Mouse (Mus musculus) C2C12 (cell line): Measurements from ENCODE around the gene Rftn1. TPM values are rescaled to one million over a fixed set of nuclear protein-coding genes. Genes with fewer than 3 reads are reported as not detected.

Experiments used
- H3K27me3 ChIP-seq: one replicate; pipeline ENCODE4 v1.6.1; 2011; ENCODE audit not compliant: control insufficient read depth, insufficient read depth, insufficient read length
- H3K36me3 ChIP-seq: one replicate; pipeline ENCODE4 v1.6.1; 2011; ENCODE audit not compliant: control insufficient read depth, insufficient read depth
- H3K4me3 ChIP-seq: one replicate; pipeline ENCODE4 v1.5.1; 2011; ENCODE audit warnings: mild to moderate bottlenecking, control low read depth; ENCODE audit not compliant: poor library complexity, insufficient read depth, severe bottlenecking
- H3K79me2 ChIP-seq: one replicate; pipeline ENCODE4 v1.6.1; 2011; ENCODE audit not compliant: control insufficient read depth, insufficient read depth
- H3K79me3 ChIP-seq: one replicate; pipeline ENCODE4 v1.6.1; 2011; ENCODE audit warnings: low read depth, control low read depth
- H3ac ChIP-seq: one replicate; pipeline ENCODE3; 2011; ENCODE audit warnings: low read depth; ENCODE audit not compliant: control insufficient read depth, insufficient read length
- CEBPB ChIP-seq: IDR thresholded peaks from one replicate; pipeline ENCODE4 v1.6.1; 2011; ENCODE audit warnings: low read depth, mild to moderate bottlenecking, control low read depth, moderate library complexity
- CTCF ChIP-seq: IDR thresholded peaks from one replicate; pipeline ENCODE4 v1.5.1; 2011; ENCODE audit not compliant: control insufficient read depth, insufficient read depth, insufficient read length
- FOSL1 ChIP-seq: IDR thresholded peaks from one replicate; pipeline ENCODE4 v1.8.0; 2011; ENCODE audit warnings: mild to moderate bottlenecking, low read length; ENCODE audit not compliant: poor library complexity, insufficient read depth, severe bottlenecking
- MAX ChIP-seq: IDR thresholded peaks from one replicate; pipeline ENCODE4 v1.6.1; 2011; ENCODE audit warnings: mild to moderate bottlenecking, control low read depth
- MYOD1 ChIP-seq: IDR thresholded peaks from one replicate; pipeline ENCODE4 v1.6.1; 2011; ENCODE audit warnings: low read depth; ENCODE audit not compliant: control insufficient read depth, insufficient read length
- MYOG ChIP-seq: IDR thresholded peaks from one replicate; pipeline ENCODE4 v1.6.1; 2011; ENCODE audit not compliant: control insufficient read depth, insufficient read length; ENCODE audit errors: extremely low read depth
- USF1 ChIP-seq: IDR thresholded peaks from one replicate; pipeline ENCODE4 v1.6.1; 2011; ENCODE audit warnings: low read depth, mild to moderate bottlenecking, control low read depth, moderate library complexity
- polyA plus RNA-seq: library from polyadenylated mRNA; unstranded; fragments of >200 nt; fragmentation: generic; extraction: Trizol; gene quantifications from one replicate; pipeline ENCODE4 v1.2.1, GENCODE M21; 2012; ENCODE audit warnings: missing spikeins

The Rftn1 gene
- polyA plus RNA-seq, 1 experiment: 0.35 TPM

DNA sequence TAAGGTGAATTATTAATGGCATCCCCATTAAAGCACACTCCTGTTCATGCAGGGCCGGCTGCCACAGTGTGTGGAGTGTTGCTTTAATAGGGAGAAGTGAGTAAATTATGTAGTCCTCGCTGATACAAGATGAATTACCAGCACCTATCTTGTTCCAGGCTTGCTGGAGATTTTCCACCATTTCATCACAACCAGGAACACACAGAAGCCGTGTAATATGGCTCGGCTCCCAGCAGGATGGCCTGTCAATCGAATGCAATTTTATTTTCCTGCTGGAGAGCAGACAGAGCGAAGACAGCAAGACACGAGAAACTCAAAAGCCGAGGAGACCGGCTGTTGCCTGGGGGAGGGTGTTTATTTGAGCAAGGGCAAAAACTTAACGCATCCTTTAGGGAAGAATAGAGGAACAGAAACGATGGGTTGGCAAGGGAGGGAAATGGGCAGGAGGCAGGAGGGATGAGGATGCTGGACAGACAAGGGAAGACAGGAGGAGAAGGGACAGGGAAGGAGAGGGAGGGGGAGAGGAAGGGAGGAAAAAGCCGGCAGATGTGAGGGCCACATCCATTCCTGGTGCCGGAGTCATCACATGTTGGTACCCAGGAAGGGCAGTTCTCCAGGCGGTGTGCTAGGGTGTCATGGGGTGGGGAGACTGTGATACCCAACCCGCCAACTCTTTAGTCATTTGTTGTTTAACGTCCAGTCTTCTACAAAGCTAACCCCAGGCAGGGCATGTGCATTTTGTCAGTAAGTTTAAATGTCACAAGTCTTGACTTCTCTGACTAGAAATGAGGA lies 39.9 kb downstream of the Rftn1 start:
- no peaks in the 10 kb centered on the region for H3K79me2 ChIP-seq
- H3K36me3 ChIP-seq: no peaks in the 10 kb centered on the region
- no peak overlapping the region for H3ac ChIP-seq
- no peak for TF ChIP-seq FOSL1
- no peak for TF ChIP-seq MYOG
- no peak for TF ChIP-seq MYOD1
- no peak for TF ChIP-seq CTCF
- TF ChIP-seq MAX: no peak
- no peak for TF ChIP-seq USF1
- H3K4me3 ChIP-seq: no peak overlapping the region
- no peaks in the 10 kb centered on the region for H3K27me3 ChIP-seq
- H3K79me3 ChIP-seq: no peaks in the 10 kb centered on the region

DNA sequence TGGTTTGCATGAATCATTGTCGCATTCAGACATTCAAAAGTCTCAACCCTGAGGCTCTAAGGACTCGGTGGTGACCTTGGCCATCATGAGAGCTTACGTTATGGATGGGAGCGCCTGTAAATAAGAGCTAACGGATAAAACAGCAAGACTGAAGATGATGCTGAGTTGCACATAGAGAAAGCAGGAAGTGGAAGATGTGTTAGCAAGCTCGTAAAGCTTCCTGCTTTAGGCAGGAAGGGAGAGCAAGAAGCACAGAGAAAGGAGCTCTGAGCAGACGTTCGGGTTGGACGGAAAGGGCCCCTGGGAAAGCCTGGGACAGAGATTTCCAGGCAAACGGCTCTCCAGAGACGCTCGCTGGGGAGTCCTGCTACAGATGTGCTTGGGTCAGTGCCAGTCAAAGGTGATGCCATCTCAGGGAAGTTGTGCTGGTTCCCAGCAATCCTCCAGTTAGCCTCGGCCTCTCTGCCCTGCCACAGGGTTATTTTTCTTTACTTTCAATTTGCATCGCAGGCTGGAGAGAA lies 40.7 kb downstream of the Rftn1 start:
- Histone ChIP-seq H3K36me3 (no peaks in the 10 kb centered on the region), H3K79me3 (no peaks in the 10 kb centered on the region), H3ac (no peak overlapping the region), H3K27me3 (no peaks in the 10 kb centered on the region), H3K79me2 (no peaks in the 10 kb centered on the region), H3K4me3 (no peak overlapping the region)
- TF ChIP-seq CEBPB (no peak), MYOG (no peak), MAX (no peak)

DNA sequence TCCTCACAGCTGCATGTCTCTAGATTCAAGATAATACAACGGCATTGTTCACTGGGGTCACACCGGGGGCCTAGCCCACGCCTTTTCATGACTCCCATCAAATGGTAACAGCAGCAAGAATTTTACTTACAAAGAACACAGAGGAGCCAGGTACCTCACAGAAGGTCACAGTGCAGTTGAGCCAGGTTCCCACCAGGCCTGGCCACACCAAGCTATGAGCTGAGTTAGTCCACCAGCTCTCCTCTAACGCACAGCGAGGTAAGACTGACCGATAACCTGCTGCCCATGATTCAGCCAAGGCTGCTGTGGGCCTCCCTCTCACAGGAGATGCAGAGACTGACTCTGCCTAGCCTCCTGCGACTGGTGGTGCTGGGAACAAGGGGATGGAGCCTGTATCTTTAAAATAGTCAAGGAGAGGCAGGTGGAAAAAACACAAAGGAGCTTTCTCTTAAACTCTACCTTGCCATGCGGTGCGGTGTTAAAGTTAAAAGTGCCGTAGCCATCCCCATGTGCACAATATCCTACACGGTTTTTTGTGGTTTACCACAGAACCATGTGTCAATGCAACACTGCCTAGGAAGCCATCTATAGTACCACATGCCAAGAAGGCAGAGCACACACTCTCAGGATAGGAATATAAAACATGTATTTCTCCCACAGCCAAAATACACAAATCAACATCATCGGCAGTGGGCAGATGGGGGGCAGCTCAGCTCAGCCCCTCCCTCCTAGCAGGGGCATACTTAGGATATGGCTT lies 42.5 kb downstream of the Rftn1 start:
- no peak overlapping the region for H3K4me3 ChIP-seq
- H3K79me3 ChIP-seq: no peaks in the 10 kb centered on the region
- no peaks in the 10 kb centered on the region for H3K27me3 ChIP-seq
- H3K36me3 ChIP-seq: no peaks in the 10 kb centered on the region
- H3ac ChIP-seq: no peak overlapping the region
- TF ChIP-seq USF1 (no peak), CTCF (no peak), FOSL1 (no peak), CEBPB (no peak), MYOD1 (no peak), MAX (no peak), MYOG (no peak)
- H3K79me2 ChIP-seq: no peaks in the 10 kb centered on the region

DNA sequence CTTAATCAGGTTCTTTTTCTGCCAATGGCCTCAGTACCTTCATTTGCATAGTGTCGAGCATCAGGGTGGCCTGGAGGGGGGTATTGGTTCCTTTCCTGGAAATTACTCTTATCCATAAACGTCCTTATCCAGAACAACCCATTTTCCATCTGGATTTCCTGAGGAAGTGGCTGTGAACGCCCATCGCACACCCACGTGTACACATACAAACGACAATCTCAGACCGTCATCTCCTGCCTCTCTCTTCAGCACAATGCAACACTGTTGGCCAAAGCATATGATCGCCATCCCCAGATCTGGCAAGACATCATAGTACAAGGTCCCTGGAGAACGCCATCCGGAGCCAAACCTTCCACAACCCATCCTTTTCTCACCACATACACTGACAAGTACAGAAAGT lies 47.1 kb downstream of the Rftn1 start:
- TF ChIP-seq MYOD1 (no peak), CTCF (no peak), MYOG (no peak)
- no peaks in the 10 kb centered on the region for H3K36me3 ChIP-seq
- H3ac ChIP-seq: no peak overlapping the region
- no peaks in the 10 kb centered on the region for H3K79me3 ChIP-seq
- H3K4me3 ChIP-seq: no peak overlapping the region
- H3K27me3 ChIP-seq: no peaks in the 10 kb centered on the region
- no peaks in the 10 kb centered on the region for H3K79me2 ChIP-seq

DNA sequence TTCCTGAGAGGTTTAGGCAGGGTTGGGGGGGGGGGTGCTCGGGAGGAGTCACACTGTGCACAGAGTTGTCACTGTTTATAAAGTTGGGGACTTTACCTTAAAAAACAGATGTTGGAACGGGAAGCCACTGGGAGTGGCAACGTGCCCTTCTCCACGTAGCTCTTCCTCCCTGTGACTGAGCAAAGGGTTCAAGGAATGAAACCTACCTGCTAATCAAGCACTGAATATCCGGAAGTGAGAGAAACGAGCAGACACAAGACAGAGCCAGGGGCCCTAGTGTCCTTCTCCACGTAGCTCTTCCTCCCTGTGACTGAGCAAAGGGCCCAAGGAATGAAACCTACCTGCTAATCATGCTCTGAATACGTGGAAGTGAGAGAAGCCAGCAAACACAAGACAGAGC lies 47.9 kb downstream of the Rftn1 start:
- Histone ChIP-seq H3K79me3 (no peaks in the 10 kb centered on the region), H3K27me3 (no peaks in the 10 kb centered on the region), H3K4me3 (no peak overlapping the region), H3K79me2 (no peaks in the 10 kb centered on the region), H3K36me3 (no peaks in the 10 kb centered on the region), H3ac (no peak overlapping the region)
- no peak for TF ChIP-seq MAX

DNA sequence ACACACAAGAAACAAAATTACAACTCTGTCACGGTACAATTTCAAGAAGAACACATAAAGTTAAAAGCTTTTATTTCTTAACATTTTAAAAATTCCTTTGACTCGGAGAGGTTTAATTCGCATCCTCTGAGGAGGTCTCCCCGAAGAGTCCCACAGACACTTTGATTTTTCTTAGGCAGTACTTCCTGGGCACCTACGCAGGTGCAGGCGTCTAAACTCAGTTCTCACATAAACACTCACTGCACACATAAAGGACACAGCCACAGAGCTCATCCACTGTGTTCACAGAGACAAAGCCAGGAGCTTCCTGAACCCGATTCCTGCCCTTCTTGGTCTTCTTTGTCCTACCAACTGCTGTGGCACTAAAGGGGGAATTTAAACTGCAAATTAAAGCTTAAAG lies 48.3 kb downstream of the Rftn1 start:
- H3K79me3 ChIP-seq: no peaks in the 10 kb centered on the region
- H3K4me3 ChIP-seq: no peak overlapping the region
- no peak for TF ChIP-seq CEBPB
- TF ChIP-seq CTCF: no peak
- no peak for TF ChIP-seq MYOG
- no peak for TF ChIP-seq USF1
- no peak for TF ChIP-seq MYOD1
- TF ChIP-seq FOSL1: no peak
- TF ChIP-seq MAX: no peak
- no peaks in the 10 kb centered on the region for H3K79me2 ChIP-seq
- no peaks in the 10 kb centered on the region for H3K36me3 ChIP-seq
- no peaks in the 10 kb centered on the region for H3K27me3 ChIP-seq
- H3ac ChIP-seq: no peak overlapping the region
